Mouse (Mus musculus): ENCODE data around the gene Srgap3. TPM values are rescaled to one million over a fixed set of nuclear protein-coding genes. Genes with fewer than 3 reads are reported as not detected.

Gene Srgap3
- polyA plus RNA-seq, 1 experiment from 2014 or later = 1.0 TPM

DNA sequence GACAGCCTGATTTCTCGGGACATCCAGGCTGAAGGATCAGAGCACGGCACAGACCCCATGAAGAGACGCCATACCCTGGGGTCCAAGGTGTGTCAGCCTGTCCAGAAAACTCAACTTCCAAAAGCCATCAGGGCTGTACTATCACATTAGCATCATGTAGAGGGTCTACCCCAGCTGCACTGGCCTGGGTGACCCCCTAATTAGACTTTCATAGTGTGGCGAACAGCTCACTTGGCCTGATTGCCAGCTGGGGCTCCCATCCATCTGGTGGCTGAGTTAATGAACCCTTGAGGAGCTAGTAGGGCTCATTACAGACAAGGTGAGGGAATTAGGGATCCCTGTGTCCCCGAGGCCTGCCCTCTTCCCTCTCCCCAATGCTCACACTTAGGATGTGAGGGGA is 118.6 kb downstream of the Srgap3 start:
- Histone ChIP-seq H3K36me3 (ENCODE audit: control insufficient read depth, insufficient read depth) (no peaks in the 10 kb centered on the region), H3K4me2 (ENCODE audit: low read depth, low read length) (no peak overlapping the region), H3K27me3 (ENCODE audit: control insufficient read depth, insufficient read depth, low read length) (no peaks in the 10 kb centered on the region), H3K9me3 (replicated peaks; ENCODE audit: control insufficient read depth, low read length) (no peaks in the 10 kb centered on the region), H3K4me1 (ENCODE audit: control insufficient read depth, insufficient read depth, low read length) (no peaks in the 10 kb centered on the region), H3K9ac (ENCODE audit: low read length) (no peak overlapping the region), H3K27ac (ENCODE audit: low read length) (no peak overlapping the region), H3K4me3 (ENCODE audit: low read length) (no peak overlapping the region)
- no peak for ATAC-seq (replicated peaks; ENCODE audit: extremely low read depth, insufficient read depth, low FRiP score)
- 80% methylated on average over 5 of the region's 5 CpGs for WGBS

DNA sequence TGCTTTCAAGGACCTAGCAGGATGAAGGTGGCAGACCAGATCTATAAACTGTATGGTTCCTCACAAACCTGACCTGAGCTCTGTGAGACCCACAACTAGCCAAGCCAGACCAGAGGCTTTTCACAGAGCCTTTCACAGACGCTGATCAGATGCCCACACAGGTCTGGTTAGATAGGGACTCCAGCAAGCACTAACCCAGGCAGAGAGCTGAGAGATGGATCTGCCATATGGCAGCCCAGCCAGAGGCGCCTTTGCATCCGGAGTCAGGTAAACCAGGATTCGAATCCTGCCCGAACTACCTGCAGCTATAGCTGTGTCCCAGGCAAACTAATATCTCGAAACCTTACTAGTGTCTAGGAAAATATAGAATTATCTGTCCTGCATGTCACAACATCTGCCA is 121.4 kb downstream of the Srgap3 start:
- H3K9ac ChIP-seq (ENCODE audit: low read length) = no peak overlapping the region
- H3K4me2 ChIP-seq (ENCODE audit: low read depth, low read length) = no peak overlapping the region
- H3K27ac ChIP-seq (ENCODE audit: low read length) = no peak overlapping the region
- H3K4me3 ChIP-seq (ENCODE audit: low read length) = no peak overlapping the region
- H3K36me3 ChIP-seq (ENCODE audit: control insufficient read depth, insufficient read depth) = no peaks in the 10 kb centered on the region
- H3K4me1 ChIP-seq (ENCODE audit: control insufficient read depth, insufficient read depth, low read length) = no peaks in the 10 kb centered on the region
- H3K27me3 ChIP-seq (ENCODE audit: control insufficient read depth, insufficient read depth, low read length) = no peaks in the 10 kb centered on the region
- WGBS = 87% methylated on average over 6 of the region's 6 CpGs
- no peak for ATAC-seq (replicated peaks; ENCODE audit: extremely low read depth, insufficient read depth, low FRiP score)
- H3K9me3 ChIP-seq (replicated peaks; ENCODE audit: control insufficient read depth, low read length) = no peaks in the 10 kb centered on the region

DNA sequence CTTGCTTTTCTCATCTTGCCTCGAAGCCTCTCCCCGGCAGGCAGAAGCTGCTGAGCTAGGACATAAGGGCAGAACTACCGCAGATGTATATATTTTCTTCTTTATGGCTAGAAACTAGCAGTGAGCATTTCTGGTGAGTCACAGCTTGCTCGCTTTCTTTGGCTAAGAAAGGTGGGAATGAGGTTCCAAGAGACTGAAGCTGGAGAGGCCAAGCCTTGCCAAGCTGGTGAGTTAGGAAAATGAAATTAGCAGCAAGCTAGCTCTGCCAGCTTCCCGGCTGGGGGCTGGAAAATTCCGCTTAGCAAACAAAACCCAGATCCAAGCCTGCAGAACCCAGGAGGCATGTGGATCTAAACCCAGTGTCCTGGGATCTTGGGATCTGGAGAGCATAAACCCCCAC is 124.0 kb downstream of the Srgap3 start:
- Histone ChIP-seq H3K27me3 (ENCODE audit: control insufficient read depth, insufficient read depth, low read length) (no peaks in the 10 kb centered on the region), H3K9me3 (replicated peaks; ENCODE audit: control insufficient read depth, low read length) (no peaks in the 10 kb centered on the region), H3K4me2 (ENCODE audit: low read depth, low read length) (no peak overlapping the region), H3K4me3 (ENCODE audit: low read length) (no peak overlapping the region), H3K4me1 (ENCODE audit: control insufficient read depth, insufficient read depth, low read length) (no peaks in the 10 kb centered on the region), H3K9ac (ENCODE audit: low read length) (no peak overlapping the region), H3K27ac (ENCODE audit: low read length) (no peak overlapping the region), H3K36me3 (ENCODE audit: control insufficient read depth, insufficient read depth) (no peaks in the 10 kb centered on the region)
- WGBS = 80% methylated on average over 6 of the region's 6 CpGs
- ATAC-seq (replicated peaks; ENCODE audit: extremely low read depth, insufficient read depth, low FRiP score) = no peak

DNA sequence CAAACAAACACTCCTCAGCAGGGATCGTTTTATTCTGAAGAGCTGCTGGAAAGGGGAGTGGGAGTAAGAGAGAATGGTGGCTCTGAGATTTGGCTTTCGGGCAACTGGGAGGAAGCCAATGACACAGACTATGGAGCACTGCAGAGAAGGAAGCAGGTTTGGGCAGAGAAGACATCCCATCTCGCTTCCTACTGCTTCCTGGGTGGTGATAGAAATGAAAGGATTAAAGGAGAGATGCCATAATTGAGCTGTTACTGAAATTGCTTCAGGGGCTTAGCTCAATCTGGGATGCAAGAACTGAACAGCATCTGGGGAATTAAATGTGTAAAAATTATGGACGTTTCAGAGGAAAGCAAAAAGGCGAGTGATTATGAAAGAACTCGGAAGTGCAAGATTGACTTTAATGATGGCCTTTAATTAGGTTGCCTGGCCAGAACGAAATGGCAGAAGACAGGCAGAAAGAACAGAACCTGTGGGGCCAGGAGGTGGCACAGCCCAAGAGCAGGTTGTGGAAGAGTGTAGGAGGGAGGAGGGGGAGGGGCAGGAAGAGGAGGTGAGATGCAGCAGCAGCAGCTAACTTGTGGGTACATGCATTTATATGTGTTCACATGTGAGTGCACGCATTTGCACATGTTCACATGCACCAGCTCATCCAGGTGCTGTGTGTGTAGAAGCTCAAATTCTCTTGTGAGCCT is 126.6 kb downstream of the Srgap3 start:
- 70% methylated on average over 8 of the region's 8 CpGs for WGBS
- no peaks in the 10 kb centered on the region for H3K4me1 ChIP-seq (ENCODE audit: control insufficient read depth, insufficient read depth, low read length)

DNA sequence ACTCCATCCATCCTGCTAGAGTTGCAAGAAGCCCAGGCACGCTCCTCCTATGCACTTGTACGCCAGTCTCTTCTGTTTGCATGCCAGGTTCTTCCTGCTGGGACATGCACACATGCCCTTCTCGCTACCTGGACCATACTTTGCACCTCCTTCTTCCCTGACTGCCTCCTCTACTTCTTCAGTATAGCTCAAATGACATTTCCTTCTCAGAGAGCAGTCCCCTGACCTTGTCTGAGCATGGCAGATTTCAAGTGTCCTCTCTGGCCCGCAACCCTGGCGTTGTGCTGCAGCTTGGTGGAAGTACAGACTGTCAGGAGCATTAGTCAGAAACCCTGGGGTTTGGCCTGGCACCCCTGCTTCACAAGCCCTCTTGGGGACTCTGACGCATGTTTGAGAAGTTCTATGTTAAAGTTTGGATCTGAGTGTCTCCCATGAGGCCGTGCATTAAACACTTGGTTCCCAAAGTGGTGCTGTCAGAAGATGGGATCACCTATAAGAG is 128.6 kb downstream of the Srgap3 start:
- no peak overlapping the region for H3K9ac ChIP-seq (ENCODE audit: low read length)
- ATAC-seq (replicated peaks; ENCODE audit: extremely low read depth, insufficient read depth, low FRiP score) = no peak
- H3K27me3 ChIP-seq (ENCODE audit: control insufficient read depth, insufficient read depth, low read length) = no peaks in the 10 kb centered on the region
- WGBS = 80% methylated on average over 7 of the region's 7 CpGs
- H3K27ac ChIP-seq (ENCODE audit: low read length) = no peak overlapping the region
- no peaks in the 10 kb centered on the region for H3K36me3 ChIP-seq (ENCODE audit: control insufficient read depth, insufficient read depth)
- no peaks in the 10 kb centered on the region for H3K4me1 ChIP-seq (ENCODE audit: control insufficient read depth, insufficient read depth, low read length)
- H3K4me2 ChIP-seq (ENCODE audit: low read depth, low read length) = no peak overlapping the region
- no peak overlapping the region for H3K4me3 ChIP-seq (ENCODE audit: low read length)
- H3K9me3 ChIP-seq (replicated peaks; ENCODE audit: control insufficient read depth, low read length) = no peaks in the 10 kb centered on the region

More for the DNA sequence above, 126.6 kb downstream of the Srgap3 start:
- Histone ChIP-seq H3K9ac (ENCODE audit: low read length) (no peak overlapping the region), H3K36me3 (ENCODE audit: control insufficient read depth, insufficient read depth) (no peaks in the 10 kb centered on the region), H3K27ac (ENCODE audit: low read length) (no peak overlapping the region), H3K4me3 (ENCODE audit: low read length) (no peak overlapping the region), H3K27me3 (ENCODE audit: control insufficient read depth, insufficient read depth, low read length) (no peaks in the 10 kb centered on the region), H3K9me3 (replicated peaks; ENCODE audit: control insufficient read depth, low read length) (no peaks in the 10 kb centered on the region), H3K4me2 (ENCODE audit: low read depth, low read length) (no peak overlapping the region)
- no peak for ATAC-seq (replicated peaks; ENCODE audit: extremely low read depth, insufficient read depth, low FRiP score)

DNA sequence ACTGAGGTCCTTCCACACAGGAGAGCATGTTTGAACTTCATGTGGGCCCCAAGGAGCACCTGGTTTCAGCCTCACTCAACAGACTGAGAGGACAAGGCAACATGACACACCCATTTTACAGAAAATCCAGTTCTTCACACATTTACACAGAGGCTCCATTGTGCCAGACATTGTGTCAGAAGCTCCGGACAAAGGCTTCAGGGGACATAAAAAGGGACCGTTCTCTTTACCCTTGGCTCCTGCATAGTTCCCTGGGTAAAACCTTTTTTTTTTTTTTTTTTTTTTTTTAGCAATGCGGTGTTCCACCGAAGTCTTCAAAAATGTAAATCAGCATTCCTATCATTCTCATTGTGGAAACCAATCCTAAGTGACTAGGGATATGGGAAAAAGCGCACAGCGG is 131.5 kb downstream of the Srgap3 start:
- WGBS = 72% methylated on average over 6 of the region's 6 CpGs
- Histone ChIP-seq H3K4me3 (ENCODE audit: low read length) (no peak overlapping the region), H3K27me3 (ENCODE audit: control insufficient read depth, insufficient read depth, low read length) (no peaks in the 10 kb centered on the region), H3K9ac (ENCODE audit: low read length) (no peak overlapping the region), H3K4me1 (ENCODE audit: control insufficient read depth, insufficient read depth, low read length) (no peaks in the 10 kb centered on the region), H3K9me3 (replicated peaks; ENCODE audit: control insufficient read depth, low read length) (no peaks in the 10 kb centered on the region), H3K4me2 (ENCODE audit: low read depth, low read length) (no peak overlapping the region), H3K36me3 (ENCODE audit: control insufficient read depth, insufficient read depth) (no peaks in the 10 kb centered on the region), H3K27ac (ENCODE audit: low read length) (no peak overlapping the region)
- no peak for ATAC-seq (replicated peaks; ENCODE audit: extremely low read depth, insufficient read depth, low FRiP score)

DNA sequence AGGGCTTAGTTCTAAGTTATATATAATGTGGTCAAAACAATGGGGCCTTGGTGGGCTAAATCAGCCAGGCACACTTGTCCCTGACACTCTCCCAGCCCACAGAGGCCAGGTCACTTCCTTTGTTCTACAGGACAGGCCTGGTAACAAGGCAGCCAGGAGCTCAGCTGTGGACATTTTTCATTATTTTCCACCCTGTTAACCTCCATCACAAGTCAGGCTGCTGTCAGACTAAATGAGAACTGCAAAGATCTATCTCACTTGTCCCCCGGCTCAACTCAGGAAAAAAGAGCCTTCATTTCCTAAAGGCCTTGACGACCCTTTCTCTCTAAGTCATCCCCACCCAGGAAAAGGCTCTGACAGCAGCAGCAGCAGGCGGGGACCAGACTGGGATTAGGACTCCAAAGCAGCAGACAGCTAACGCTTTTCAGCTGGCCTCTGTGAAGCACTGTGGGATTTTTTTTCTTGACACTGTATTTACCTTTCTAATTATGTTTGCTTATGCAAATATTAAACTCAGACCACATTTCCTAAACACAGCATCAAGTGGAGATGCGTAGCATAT is 132.5 kb downstream of the Srgap3 start:
- Histone ChIP-seq H3K27ac (ENCODE audit: low read length) (no peak overlapping the region), H3K9me3 (replicated peaks; ENCODE audit: control insufficient read depth, low read length) (no peaks in the 10 kb centered on the region), H3K36me3 (ENCODE audit: control insufficient read depth, insufficient read depth) (no peaks in the 10 kb centered on the region), H3K9ac (ENCODE audit: low read length) (no peak overlapping the region), H3K4me1 (ENCODE audit: control insufficient read depth, insufficient read depth, low read length) (no peaks in the 10 kb centered on the region), H3K4me3 (ENCODE audit: low read length) (no peak overlapping the region), H3K27me3 (ENCODE audit: control insufficient read depth, insufficient read depth, low read length) (no peaks in the 10 kb centered on the region), H3K4me2 (ENCODE audit: low read depth, low read length) (no peak overlapping the region)
- no peak for ATAC-seq (replicated peaks; ENCODE audit: extremely low read depth, insufficient read depth, low FRiP score)
- 56% methylated on average over 5 of the region's 5 CpGs for WGBS

DNA sequence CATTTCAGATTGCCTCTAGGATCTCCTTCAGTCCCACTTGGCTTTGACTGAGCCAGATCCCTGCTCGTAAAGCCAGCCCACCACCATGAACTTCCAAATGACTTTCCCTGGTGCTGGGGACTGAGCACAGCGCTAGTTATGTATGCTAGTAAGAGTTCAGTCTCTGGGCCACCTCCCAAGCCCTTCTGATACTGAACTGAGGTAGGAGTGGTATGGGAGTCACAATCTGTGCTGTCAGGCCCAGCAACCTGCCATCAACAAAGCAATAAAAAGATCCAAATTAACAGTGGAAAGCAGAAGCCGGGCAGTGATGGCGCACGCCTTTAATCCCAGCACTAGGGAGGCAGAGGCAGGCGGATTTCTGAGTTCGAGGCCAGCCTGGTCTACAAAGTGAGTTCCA is 134.2 kb downstream of the Srgap3 start:
- Histone ChIP-seq H3K4me3 (ENCODE audit: low read length) (no peak overlapping the region), H3K4me2 (ENCODE audit: low read depth, low read length) (no peak overlapping the region), H3K9me3 (replicated peaks; ENCODE audit: control insufficient read depth, low read length) (no peaks in the 10 kb centered on the region), H3K4me1 (ENCODE audit: control insufficient read depth, insufficient read depth, low read length) (no peaks in the 10 kb centered on the region), H3K27ac (ENCODE audit: low read length) (no peak overlapping the region), H3K27me3 (ENCODE audit: control insufficient read depth, insufficient read depth, low read length) (no peaks in the 10 kb centered on the region), H3K36me3 (ENCODE audit: control insufficient read depth, insufficient read depth) (no peaks in the 10 kb centered on the region), H3K9ac (ENCODE audit: low read length) (no peak overlapping the region)
- 85% methylated on average over 7 of the region's 7 CpGs for WGBS
- ATAC-seq (replicated peaks; ENCODE audit: extremely low read depth, insufficient read depth, low FRiP score) = no peak

DNA sequence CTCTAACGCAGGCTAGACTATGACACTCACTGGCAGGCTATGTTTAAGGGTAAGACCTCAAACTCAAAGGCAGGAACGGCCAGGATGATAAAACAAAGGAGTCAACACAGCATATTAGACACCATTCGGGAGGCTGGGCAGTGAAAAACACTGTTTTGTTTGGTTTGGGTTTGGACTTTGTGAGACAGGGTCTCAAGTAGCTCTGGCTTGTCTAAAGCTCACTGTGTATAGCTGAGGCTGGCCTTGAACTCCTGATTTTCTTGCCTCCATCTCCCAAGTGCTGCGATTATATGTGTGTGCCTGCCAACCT is 136.6 kb downstream of the Srgap3 start:
- Histone ChIP-seq H3K27me3 (ENCODE audit: control insufficient read depth, insufficient read depth, low read length) (no peaks in the 10 kb centered on the region), H3K36me3 (ENCODE audit: control insufficient read depth, insufficient read depth) (no peaks in the 10 kb centered on the region), H3K4me3 (ENCODE audit: low read length) (no peak overlapping the region), H3K4me2 (ENCODE audit: low read depth, low read length) (no peak overlapping the region), H3K27ac (ENCODE audit: low read length) (no peak overlapping the region), H3K4me1 (ENCODE audit: control insufficient read depth, insufficient read depth, low read length) (no peaks in the 10 kb centered on the region), H3K9ac (ENCODE audit: low read length) (no peak overlapping the region), H3K9me3 (replicated peaks; ENCODE audit: control insufficient read depth, low read length) (no peaks in the 10 kb centered on the region)
- no peak for ATAC-seq (replicated peaks; ENCODE audit: extremely low read depth, insufficient read depth, low FRiP score)
- 75% methylated on average over 4 of the region's 4 CpGs for WGBS

Measured in heart, embryonic 16.5 days (tissue).